Mouse (Mus musculus) hindbrain, embryonic 15.5 days (tissue): ENCODE results near the gene Capn3. TPM values are rescaled to one million over a fixed set of nuclear protein-coding genes. Genes with fewer than 3 reads are reported as not detected.

Source experiments
- ATAC-seq: fragments of 200-750 bp; cut with Nextera tagmentation; 2 replicates; pipeline ENCODE4 v1.8.0; 2017; ENCODE audit warnings: low read depth, moderate number of reproducible peaks, moderate TSS enrichment; ENCODE audit not compliant: low FRiP score
- H3K27ac ChIP-seq: fragments of 300-500 bp; sonication (generic); replicated peaks from 2 replicates; pipeline ENCODE4 v1.5.1; 2015; ENCODE audit warnings: mild to moderate bottlenecking, inconsistent platforms
- H3K27me3 ChIP-seq: fragments of 300-500 bp; sonication (generic); 2 replicates; pipeline ENCODE4 v1.6.1; 2015; ENCODE audit warnings: control low read depth, inconsistent platforms
- H3K36me3 ChIP-seq: fragments of 300-500 bp; sonication (generic); 2 replicates; pipeline ENCODE4 v1.6.1; 2015; ENCODE audit warnings: control low read depth, inconsistent platforms
- H3K4me1 ChIP-seq: fragments of 300-500 bp; sonication (generic); replicated peaks from 2 replicates; pipeline ENCODE4 v1.6.1; 2015; ENCODE audit warnings: control low read depth, inconsistent platforms
- H3K4me2 ChIP-seq: fragments of 300-500 bp; sonication (generic); 2 replicates; pipeline ENCODE4 v1.6.1; 2015; ENCODE audit warnings: moderate library complexity, mild to moderate bottlenecking, inconsistent platforms
- H3K4me3 ChIP-seq: fragments of 300-500 bp; sonication (generic); 2 replicates; pipeline ENCODE4 v1.5.1; 2015; ENCODE audit warnings: mild to moderate bottlenecking, inconsistent platforms
- H3K9ac ChIP-seq: fragments of 300-500 bp; sonication (generic); 2 replicates; pipeline ENCODE4 v1.6.1; 2015; ENCODE audit warnings: inconsistent platforms
- H3K9me3 ChIP-seq: fragments of 300-500 bp; sonication (generic); 2 replicates; pipeline ENCODE4 v1.6.1; 2016; ENCODE audit warnings: control low read depth, inconsistent platforms
- WGBS: fragments of 180-500 bp; shearing (Covaris S2); methylation state at CpG from one replicate; pipeline ENCODE4 v1.1.7; 2015; 5-methylcytosine and 5-hydroxymethylcytosine counted together
- polyA plus RNA-seq: library from polyadenylated mRNA; unstranded; fragments of >200 nt; fragmentation: Nextera tagmentation; extraction: Ambion mirVana; gene quantifications from 2 replicates; pipeline ENCODE4 v1.2.1, GENCODE M21; 2015

Capn3 gene
- polyA plus RNA-seq, 1 experiment from 2014 or later = 0.80 TPM

- H3K27ac ChIP-seq = no peak overlapping the region
- no peak overlapping the region for H3K9ac ChIP-seq
- H3K9me3 ChIP-seq = no peaks in the 10 kb centered on the region
- H3K36me3 ChIP-seq = no peaks in the 10 kb centered on the region
- H3K4me3 ChIP-seq = no peak overlapping the region
- ATAC-seq = no peak
- no peak overlapping the region for H3K4me2 ChIP-seq
- no peaks in the 10 kb centered on the region for H3K27me3 ChIP-seq
- no peaks in the 10 kb centered on the region for H3K4me1 ChIP-seq
- WGBS = 68% methylated on average over 4 of the region's 4 CpGs
Measured at GRCm38 (mm10) chr2:120493254-120493653, 37.4 kb downstream of the Capn3 start.

GRCm38 (mm10) chr2:120496511-120496910 is 40.7 kb downstream of the Capn3 start:
- WGBS = 71% methylated on average over 3 of the region's 3 CpGs

DNA sequence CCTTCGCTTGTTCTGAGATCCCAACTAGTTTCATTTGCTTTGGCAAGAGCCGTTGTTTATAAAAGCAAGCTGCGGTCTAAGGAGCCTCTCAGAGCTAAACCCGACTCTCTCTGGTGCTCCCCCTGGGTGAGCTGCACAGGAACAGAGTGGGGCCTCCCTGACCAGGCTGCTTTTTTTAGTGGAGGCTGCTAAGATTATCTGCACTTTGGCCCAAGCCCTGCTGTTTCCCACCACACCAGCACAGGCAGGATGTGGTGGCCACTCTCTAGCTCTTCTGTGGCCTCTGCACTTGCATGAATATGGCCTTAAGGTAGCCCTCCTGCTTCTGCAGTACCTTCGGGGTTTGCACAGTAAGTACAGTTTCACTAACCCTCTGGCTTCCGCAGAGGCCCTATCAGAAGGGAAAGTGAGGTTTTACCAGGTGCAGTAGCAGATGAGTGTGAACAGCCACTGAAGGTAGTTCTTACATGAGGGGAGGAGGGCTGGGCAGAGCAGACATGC is 44.2 kb downstream of the Capn3 start:
- Histone ChIP-seq H3K9ac (no peak overlapping the region), H3K27me3 (no peaks in the 10 kb centered on the region), H3K9me3 (no peaks in the 10 kb centered on the region), H3K27ac (no peak overlapping the region), H3K4me2 (no peak overlapping the region), H3K4me3 (no peak overlapping the region), H3K36me3 (peaks cover 6% of the 10 kb centered on the region; the same call in 1 of the 2 replicates), H3K4me1 (no peaks in the 10 kb centered on the region)
- no peak for ATAC-seq
- WGBS = 83% methylated on average over 6 of the region's 6 CpGs

More at GRCm38 (mm10) chr2:120496511-120496910, 40.7 kb downstream of the Capn3 start:
- H3K27ac ChIP-seq = no peak overlapping the region
- no peaks in the 10 kb centered on the region for H3K9me3 ChIP-seq
- H3K27me3 ChIP-seq = no peaks in the 10 kb centered on the region
- no peaks in the 10 kb centered on the region for H3K36me3 ChIP-seq
- H3K4me3 ChIP-seq = no peak overlapping the region
- no peak overlapping the region for H3K4me2 ChIP-seq
- no peak for ATAC-seq
- no peaks in the 10 kb centered on the region for H3K4me1 ChIP-seq
- no peak overlapping the region for H3K9ac ChIP-seq

GRCm38 (mm10) chr2:120501136-120501918 is 45.5 kb downstream of the Capn3 start:
- Histone ChIP-seq H3K27ac (no peak overlapping the region), H3K27me3 (no peaks in the 10 kb centered on the region), H3K4me2 (no peak overlapping the region), H3K4me3 (no peak overlapping the region), H3K9me3 (no peaks in the 10 kb centered on the region), H3K36me3 (peaks cover 18% of the 10 kb centered on the region), H3K4me1 (no peaks in the 10 kb centered on the region), H3K9ac (no peak overlapping the region)
- 36% methylated on average over 17 of the region's 17 CpGs for WGBS
- no peak for ATAC-seq

- no peak overlapping the region for H3K4me3 ChIP-seq
- H3K27me3 ChIP-seq = no peaks in the 10 kb centered on the region
- no peak overlapping the region for H3K27ac ChIP-seq
- peaks cover 20% of the 10 kb centered on the region for H3K36me3 ChIP-seq
- no peak overlapping the region for H3K9ac ChIP-seq
- no peak for ATAC-seq
- 80% methylated on average over 13 of the region's 13 CpGs for WGBS
- H3K4me1 ChIP-seq = no peaks in the 10 kb centered on the region
- H3K4me2 ChIP-seq = no peak overlapping the region
- no peaks in the 10 kb centered on the region for H3K9me3 ChIP-seq
Measured at GRCm38 (mm10) chr2:120501931-120502604, 46.2 kb downstream of the Capn3 start.

DNA sequence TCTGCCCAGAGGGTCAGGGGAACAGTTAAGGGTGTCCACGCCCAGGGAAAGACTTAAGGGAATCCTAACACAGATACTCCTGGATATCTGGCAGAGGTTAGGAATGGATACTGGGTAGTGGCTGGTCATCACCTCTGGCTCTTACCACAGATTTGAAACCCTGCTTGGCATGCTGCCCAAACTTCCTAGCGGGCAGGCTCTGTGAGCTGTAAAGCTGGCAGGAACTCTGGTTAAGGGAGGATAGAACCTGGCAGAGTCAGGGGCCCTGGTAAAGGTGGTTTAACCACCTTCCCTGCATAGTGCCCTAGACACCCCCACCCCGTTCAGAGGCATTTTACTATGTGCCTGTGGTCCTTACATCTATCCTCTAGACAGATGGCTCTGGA is 46.8 kb downstream of the Capn3 start:
- H3K4me2 ChIP-seq = no peak overlapping the region
- WGBS = 75% methylated on average over 3 of the region's 3 CpGs
- no peak for ATAC-seq
- peaks cover 20% of the 10 kb centered on the region for H3K36me3 ChIP-seq
- H3K27me3 ChIP-seq = no peaks in the 10 kb centered on the region
- H3K4me3 ChIP-seq = no peak overlapping the region
- no peaks in the 10 kb centered on the region for H3K4me1 ChIP-seq
- no peaks in the 10 kb centered on the region for H3K9me3 ChIP-seq
- H3K9ac ChIP-seq = no peak overlapping the region
- H3K27ac ChIP-seq = no peak overlapping the region

GRCm38 (mm10) chr2:120503094-120503493 is 47.3 kb downstream of the Capn3 start:
- peaks cover 23% of the 10 kb centered on the region for H3K36me3 ChIP-seq
- ATAC-seq = no peak
- H3K4me1 ChIP-seq = no peaks in the 10 kb centered on the region
- no peak overlapping the region for H3K27ac ChIP-seq
- H3K9me3 ChIP-seq = no peaks in the 10 kb centered on the region
- 90% methylated on average over 6 of the region's 6 CpGs for WGBS
- H3K27me3 ChIP-seq = no peaks in the 10 kb centered on the region
- H3K4me2 ChIP-seq = no peak overlapping the region
- no peak overlapping the region for H3K4me3 ChIP-seq
- H3K9ac ChIP-seq = no peak overlapping the region

DNA sequence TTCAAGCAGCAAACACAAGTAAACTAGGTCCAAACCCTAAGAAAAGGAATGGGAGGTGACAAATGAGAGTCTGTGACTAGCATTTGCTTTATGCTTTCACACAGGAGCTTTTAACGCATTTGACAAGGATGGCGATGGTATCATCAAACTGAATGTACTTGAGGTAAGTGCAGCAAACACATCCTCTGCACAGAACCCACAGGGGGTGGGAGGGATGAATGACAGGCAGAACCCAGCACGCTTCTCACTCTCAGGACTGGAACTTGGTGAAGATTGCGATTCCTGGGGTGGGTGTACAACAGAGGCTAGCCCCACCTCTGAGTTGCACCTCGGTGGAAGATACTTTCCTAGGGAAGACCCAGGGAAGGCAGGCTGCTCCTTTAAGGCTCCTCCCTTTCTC is 48.2 kb downstream of the Capn3 start:
- Histone ChIP-seq H3K4me1 (no peaks in the 10 kb centered on the region), H3K36me3 (peaks cover 25% of the 10 kb centered on the region), H3K9ac (no peak overlapping the region), H3K4me2 (no peak overlapping the region), H3K27ac (no peak overlapping the region), H3K9me3 (no peaks in the 10 kb centered on the region), H3K27me3 (no peaks in the 10 kb centered on the region), H3K4me3 (no peak overlapping the region)
- WGBS = 81% methylated on average over 5 of the region's 5 CpGs
- no peak for ATAC-seq

GRCm38 (mm10) chr2:120514181-120514580 is 58.4 kb downstream of the Capn3 start:
- Histone ChIP-seq H3K4me2 (no peak overlapping the region), H3K27ac (no peak overlapping the region), H3K4me3 (no peak overlapping the region), H3K4me1 (no peaks in the 10 kb centered on the region), H3K36me3 (peaks cover 77% of the 10 kb centered on the region), H3K9me3 (no peaks in the 10 kb centered on the region), H3K9ac (no peak overlapping the region), H3K27me3 (no peaks in the 10 kb centered on the region)
- ATAC-seq = no peak
- 93% methylated on average over 4 of the region's 4 CpGs for WGBS

- ATAC-seq = no peak
- H3K27me3 ChIP-seq = no peaks in the 10 kb centered on the region
- no peaks in the 10 kb centered on the region for H3K4me1 ChIP-seq
- no peak overlapping the region for H3K9ac ChIP-seq
- peaks cover 92% of the 10 kb centered on the region for H3K36me3 ChIP-seq
- WGBS = 90% methylated on average over 5 of the region's 5 CpGs
- no peaks in the 10 kb centered on the region for H3K9me3 ChIP-seq
- no peak overlapping the region for H3K4me2 ChIP-seq
- H3K4me3 ChIP-seq = no peak overlapping the region
- H3K27ac ChIP-seq = no peak overlapping the region
Measured at GRCm38 (mm10) chr2:120518547-120519210, 62.9 kb downstream of the Capn3 start.

DNA sequence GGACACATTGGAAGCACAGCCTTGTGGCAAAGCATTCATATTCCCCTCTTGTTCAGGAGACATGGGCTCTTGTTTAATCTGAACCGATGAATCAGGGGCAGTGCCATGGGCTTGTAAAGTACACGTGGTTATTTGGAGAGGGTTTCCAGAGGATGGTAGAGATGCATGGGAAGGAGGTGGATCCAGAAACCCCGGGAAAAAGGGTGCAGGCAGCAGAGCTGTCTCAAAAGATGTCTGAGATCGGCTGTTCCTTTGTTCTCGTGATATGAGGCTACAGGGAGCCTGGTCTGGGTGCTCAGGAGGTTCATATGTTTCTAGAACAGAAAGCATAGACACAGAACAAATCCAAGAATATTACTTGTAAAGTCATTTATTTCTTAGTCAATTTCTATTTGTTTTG is 71.0 kb downstream of the Capn3 start:
- no peak overlapping the region for H3K4me3 ChIP-seq
- no peaks in the 10 kb centered on the region for H3K4me1 ChIP-seq
- no peak overlapping the region for H3K4me2 ChIP-seq
- peaks cover 83% of the 10 kb centered on the region for H3K36me3 ChIP-seq
- H3K27ac ChIP-seq = no peak overlapping the region
- H3K9ac ChIP-seq = no peak overlapping the region
- no peak for ATAC-seq
- WGBS = 92% methylated on average over 5 of the region's 5 CpGs
- H3K9me3 ChIP-seq = no peaks in the 10 kb centered on the region
- no peaks in the 10 kb centered on the region for H3K27me3 ChIP-seq

- Histone ChIP-seq H3K4me3 (no peak overlapping the region), H3K9me3 (no peaks in the 10 kb centered on the region), H3K36me3 (peaks cover 82% of the 10 kb centered on the region), H3K27me3 (no peaks in the 10 kb centered on the region), H3K4me1 (no peaks in the 10 kb centered on the region), H3K9ac (no peak overlapping the region), H3K4me2 (no peak overlapping the region), H3K27ac (no peak overlapping the region)
- no peak for ATAC-seq
Measured at GRCm38 (mm10) chr2:120529531-120529930, 73.7 kb downstream of the Capn3 start.
